Mouse (Mus musculus): ENCODE data around the gene Sptbn2. TPM values are rescaled to one million over a fixed set of nuclear protein-coding genes. Genes with fewer than 3 reads are reported as not detected.
"Not testable (repeated sequence)": the region's sequence is repeated elsewhere in the genome, so short reads cannot be mapped to it uniquely, and the experiment has no call there.

Sptbn2 gene
- polyA plus RNA-seq, 2 experiments, result 2.5 to 4.2 TPM

- H3K4me2 ChIP-seq (replicated peaks; ENCODE audit: low read depth, low read length, severe bottlenecking), result no peak overlapping the region
- WGBS, result 87% methylated on average over 10 of the region's 10 CpGs
- no peaks in the 10 kb centered on the region for H3K4me1 ChIP-seq (ENCODE audit: control insufficient read depth, insufficient read depth, low read length)
- ATAC-seq (ENCODE audit: low FRiP score, low read depth), result no peak
- no peak overlapping the region for H3K4me3 ChIP-seq (replicated peaks; ENCODE audit: low read length)
- no peak for DNase-seq (ENCODE audit: low spot score)
- H3K9ac ChIP-seq (ENCODE audit: low read depth, low read length, severe bottlenecking), result no peak overlapping the region
- H3K27me3 ChIP-seq (ENCODE audit: control insufficient read depth, insufficient read depth, low read length), result no peaks in the 10 kb centered on the region
- no peak for TF ChIP-seq POLR2A (IDR thresholded peaks at IDR 0.05; ENCODE audit: borderline replicate concordance, extremely low read depth, insufficient read depth, insufficient read length)
- no peak overlapping the region for H3K27ac ChIP-seq (replicated peaks; ENCODE audit: low read depth, low read length)
- H3K9me3 ChIP-seq (ENCODE audit: control insufficient read depth, low read length), result no peaks in the 10 kb centered on the region
- no peaks in the 10 kb centered on the region; the same call in 1 of the 2 replicates for H3K36me3 ChIP-seq (ENCODE audit: control insufficient read depth, insufficient read depth, low read length)
These were observed 37.5 kb downstream of the Sptbn2 start for GRCm38 (mm10) chr19:4748493-4748892.

- no peak for DNase-seq (ENCODE audit: low spot score)
- Histone ChIP-seq H3K27me3 (ENCODE audit: control insufficient read depth, insufficient read depth, low read length) (no peaks in the 10 kb centered on the region), H3K4me1 (ENCODE audit: control insufficient read depth, insufficient read depth, low read length) (no peaks in the 10 kb centered on the region), H3K27ac (replicated peaks; ENCODE audit: low read depth, low read length) (no peak overlapping the region), H3K4me3 (replicated peaks; ENCODE audit: low read length) (no peak overlapping the region), H3K9me3 (ENCODE audit: control insufficient read depth, low read length) (no peaks in the 10 kb centered on the region), H3K36me3 (ENCODE audit: control insufficient read depth, insufficient read depth, low read length) (no peaks in the 10 kb centered on the region; the same call in 1 of the 2 replicates), H3K9ac (ENCODE audit: low read depth, low read length, severe bottlenecking) (no peak overlapping the region), H3K4me2 (replicated peaks; ENCODE audit: low read depth, low read length, severe bottlenecking) (no peak overlapping the region)
- no peak for ATAC-seq (ENCODE audit: low FRiP score, low read depth)
- TF ChIP-seq POLR2A (IDR thresholded peaks at IDR 0.05; ENCODE audit: borderline replicate concordance, extremely low read depth, insufficient read depth, insufficient read length), result no peak
- 84% methylated on average over 6 of the region's 6 CpGs for whole genome bisulfite sequencing
These were observed 39.0 kb downstream of the Sptbn2 start for GRCm38 (mm10) chr19:4749975-4750374.

GRCm38 (mm10) chr19:4755565-4756192 lies 44.7 kb downstream of the Sptbn2 start:
- Histone ChIP-seq H3K27ac (replicated peaks; ENCODE audit: low read depth, low read length) (peak overlapping the region; percentile 89), H3K4me2 (replicated peaks; ENCODE audit: low read depth, low read length, severe bottlenecking) (peak overlapping the region; percentile 76), H3K4me1 (ENCODE audit: control insufficient read depth, insufficient read depth, low read length) (peaks cover 16% of the 10 kb centered on the region), H3K27me3 (ENCODE audit: control insufficient read depth, insufficient read depth, low read length) (no peaks in the 10 kb centered on the region), H3K4me3 (replicated peaks; ENCODE audit: low read length) (peak overlapping the region; percentile 55), H3K9me3 (ENCODE audit: control insufficient read depth, low read length) (no peaks in the 10 kb centered on the region), H3K9ac (ENCODE audit: low read depth, low read length, severe bottlenecking) (peak overlapping the region; percentile 84), H3K36me3 (ENCODE audit: control insufficient read depth, insufficient read depth, low read length) (peaks cover 12% of the 10 kb centered on the region)
- DNase-seq (ENCODE audit: low spot score) (peak; percentile 86), ATAC-seq (ENCODE audit: low FRiP score, low read depth) (peak; percentile 60)
- TF ChIP-seq POLR2A (IDR thresholded peaks at IDR 0.05; ENCODE audit: borderline replicate concordance, extremely low read depth, insufficient read depth, insufficient read length), result no peak
- 1% methylated on average over 10 of the region's 10 CpGs for WGBS

- Histone ChIP-seq H3K36me3 (ENCODE audit: control insufficient read depth, insufficient read depth, low read length) (peaks cover 19% of the 10 kb centered on the region), H3K4me2 (replicated peaks; ENCODE audit: low read depth, low read length, severe bottlenecking) (peak within 1 kb of the TSS; percentile 76), H3K27me3 (ENCODE audit: control insufficient read depth, insufficient read depth, low read length) (no peaks in the 10 kb centered on the region), H3K27ac (replicated peaks; ENCODE audit: low read depth, low read length) (peak within 1 kb of the TSS; percentile 89), H3K9me3 (ENCODE audit: control insufficient read depth, low read length) (no peaks in the 10 kb centered on the region), H3K4me3 (replicated peaks; ENCODE audit: low read length) (peak within 1 kb of the TSS; percentile 55), H3K4me1 (ENCODE audit: control insufficient read depth, insufficient read depth, low read length) (peaks cover 16% of the 10 kb centered on the region), H3K9ac (ENCODE audit: low read depth, low read length, severe bottlenecking) (peak within 1 kb of the TSS; percentile 84)
- peak; percentile 97 for DNase-seq (ENCODE audit: low spot score)
- peak; percentile 96 for TF ChIP-seq POLR2A (IDR thresholded peaks at IDR 0.05; ENCODE audit: borderline replicate concordance, extremely low read depth, insufficient read depth, insufficient read length)
- ATAC-seq (ENCODE audit: low FRiP score, low read depth), result peak; percentile 96
- under 1% methylated on average over 50 of the region's 65 CpGs for WGBS
These were observed 45.4 kb downstream of the Sptbn2 start, which contains the start of gene Rbm4b for GRCm38 (mm10) chr19:4756193-4756911. Rbm4b (plus strand) TSS chr19:4756497.

GRCm38 (mm10) chr19:4756921-4757320 lies 46.0 kb downstream of the Sptbn2 start:
- H3K9me3 ChIP-seq (ENCODE audit: control insufficient read depth, low read length), result no peaks in the 10 kb centered on the region
- peak overlapping the region; percentile 76 for H3K4me2 ChIP-seq (replicated peaks; ENCODE audit: low read depth, low read length, severe bottlenecking)
- no peak for ATAC-seq (ENCODE audit: low FRiP score, low read depth)
- no peaks in the 10 kb centered on the region for H3K27me3 ChIP-seq (ENCODE audit: control insufficient read depth, insufficient read depth, low read length)
- TF ChIP-seq POLR2A (IDR thresholded peaks at IDR 0.05; ENCODE audit: borderline replicate concordance, extremely low read depth, insufficient read depth, insufficient read length), result no peak
- H3K27ac ChIP-seq (replicated peaks; ENCODE audit: low read depth, low read length), result peak overlapping the region; percentile 89
- peak overlapping the region; percentile 84 for H3K9ac ChIP-seq (ENCODE audit: low read depth, low read length, severe bottlenecking)
- H3K36me3 ChIP-seq (ENCODE audit: control insufficient read depth, insufficient read depth, low read length), result peaks cover 24% of the 10 kb centered on the region
- H3K4me1 ChIP-seq (ENCODE audit: control insufficient read depth, insufficient read depth, low read length), result peaks cover 16% of the 10 kb centered on the region
- peak overlapping the region; percentile 55 for H3K4me3 ChIP-seq (replicated peaks; ENCODE audit: low read length)
- no peak for DNase-seq (ENCODE audit: low spot score)
- WGBS, result 2% methylated on average over 9 of the region's 9 CpGs

- not testable (repeated sequence) for H3K27ac ChIP-seq (replicated peaks; ENCODE audit: low read depth, low read length); DNase-seq (ENCODE audit: low spot score); H3K27me3 ChIP-seq (ENCODE audit: control insufficient read depth, insufficient read depth, low read length); H3K4me3 ChIP-seq (replicated peaks; ENCODE audit: low read length); ATAC-seq (ENCODE audit: low FRiP score, low read depth); H3K9me3 ChIP-seq (ENCODE audit: control insufficient read depth, low read length); H3K9ac ChIP-seq (ENCODE audit: low read depth, low read length, severe bottlenecking); H3K4me2 ChIP-seq (replicated peaks; ENCODE audit: low read depth, low read length, severe bottlenecking)
- Histone ChIP-seq H3K4me1 (ENCODE audit: control insufficient read depth, insufficient read depth, low read length) (peaks cover 16% of the 10 kb centered on the region), H3K36me3 (ENCODE audit: control insufficient read depth, insufficient read depth, low read length) (peaks cover 59% of the 10 kb centered on the region)
- 92% methylated on average over 8 of the region's 8 CpGs for WGBS
These were observed 49.6 kb downstream of the Sptbn2 start for GRCm38 (mm10) chr19:4760544-4760943.

Measured in limb, embryonic 14.5 days (tissue).